Mouse (Mus musculus) cerebellum, adult 2 months (tissue): ENCODE measurements around the gene Oas1g. TPM values are rescaled to one million over a fixed set of nuclear protein-coding genes. Genes with fewer than 3 reads are reported as not detected.
"Not testable (repeated sequence)": the region's sequence is repeated elsewhere in the genome, so short reads cannot be mapped to it uniquely, and the experiment has no call there.

Experiments used
- DNase-seq, 2 experiments: peaks; one replicate each; pipeline ENCODE4 v3.0.0; 2021
- H3K27ac ChIP-seq: fragments of 200-500 bp; 2 replicates; pipeline ENCODE4 v1.5.1; 2012; ENCODE audit warnings: low read length, control low read depth, inconsistent platforms; ENCODE audit not compliant: insufficient read depth
- H3K27me3 ChIP-seq: fragments of 200-500 bp; 2 replicates; pipeline ENCODE4 v1.6.1; 2012; ENCODE audit warnings: inconsistent platforms, mild to moderate bottlenecking, low read length, moderate library complexity; ENCODE audit not compliant: control insufficient read depth, insufficient read depth
- H3K4me1 ChIP-seq: fragments of 200-500 bp; 2 replicates; pipeline ENCODE4 v1.6.1; 2011; ENCODE audit warnings: low read length; ENCODE audit not compliant: control insufficient read depth, insufficient read depth
- H3K4me3 ChIP-seq: fragments of 200-500 bp; replicated peaks from 2 replicates; pipeline ENCODE3; 2011; ENCODE audit warnings: mild to moderate bottlenecking, low read depth, low read length, control low read depth; ENCODE audit not compliant: insufficient read depth
- CTCF ChIP-seq: fragments of 200-500 bp; IDR thresholded peaks from 2 replicates; pipeline ENCODE4 v1.5.1; 2011; ENCODE audit warnings: low read depth, mild to moderate bottlenecking, control low read depth, low read length, moderate library complexity, borderline replicate concordance; ENCODE audit not compliant: insufficient read depth
- POLR2A ChIP-seq: fragments of 200-500 bp; IDR thresholded peaks from 2 replicates; pipeline ENCODE4 v1.6.1; 2011; ENCODE audit warnings: low read length, control low read depth, borderline replicate concordance; ENCODE audit not compliant: insufficient read depth
- WGBS: fragments of 180-500 bp; shearing (Covaris S2); methylation state at CpG from one replicate; pipeline ENCODE4 v1.1.7; 2018; 5-methylcytosine and 5-hydroxymethylcytosine counted together
- polyA plus RNA-seq: library from polyadenylated mRNA; depleted of rRNA; stranded (reverse); fragments of >200 nt; gene quantifications from 2 replicates; pipeline ENCODE4 v1.2.3, GENCODE M21; 2012

Gene Oas1g
- polyA plus RNA-seq, 1 experiment, result 0.47 TPM

DNA sequence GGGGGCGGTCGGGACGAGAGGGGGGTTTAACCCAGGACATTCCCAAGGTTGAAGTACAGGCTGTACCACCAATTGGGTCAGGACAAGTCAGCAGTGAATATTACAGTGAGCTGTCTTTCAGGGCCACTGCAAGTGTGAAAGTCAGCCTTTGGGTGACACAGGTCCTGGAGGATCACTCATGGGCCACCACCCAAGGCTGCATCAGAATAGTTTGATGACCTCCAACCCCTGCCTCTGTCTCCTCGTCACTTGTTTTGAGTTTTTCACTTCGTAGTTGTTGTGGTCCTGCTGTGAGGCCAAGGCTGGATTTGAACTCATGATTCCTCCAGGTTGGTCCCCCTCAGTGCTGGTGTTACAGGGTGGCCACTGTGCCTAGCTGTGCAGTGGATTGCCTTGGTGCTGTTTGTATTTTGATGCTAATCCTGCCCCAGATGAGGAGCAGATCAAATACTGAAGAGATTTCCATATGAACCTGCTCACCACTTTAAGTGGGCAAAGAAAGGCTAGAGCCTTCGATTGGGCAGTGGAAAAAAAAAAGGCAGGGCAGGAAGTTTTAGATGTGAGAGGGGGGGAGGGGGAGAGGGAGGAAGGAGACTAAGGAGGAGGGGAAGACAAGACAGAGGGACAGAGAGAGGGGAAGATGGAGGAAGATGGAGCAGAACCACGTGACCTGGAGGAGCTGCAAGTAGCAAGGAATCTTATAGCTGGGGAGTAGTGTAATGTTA, 20.9 kb upstream of the Oas1g start:
- Histone ChIP-seq H3K4me1 (no peaks in the 10 kb centered on the region; the same call in 1 of the 2 replicates), H3K4me3 (no peak overlapping the region), H3K27ac (no peak overlapping the region), H3K27me3 (no peaks in the 10 kb centered on the region; the same call in 1 of the 2 replicates)
- TF ChIP-seq CTCF (no peak), POLR2A (no peak)
- no peak for DNase-seq
- 65% methylated on average over 7 of the region's 7 CpGs for WGBS

DNA sequence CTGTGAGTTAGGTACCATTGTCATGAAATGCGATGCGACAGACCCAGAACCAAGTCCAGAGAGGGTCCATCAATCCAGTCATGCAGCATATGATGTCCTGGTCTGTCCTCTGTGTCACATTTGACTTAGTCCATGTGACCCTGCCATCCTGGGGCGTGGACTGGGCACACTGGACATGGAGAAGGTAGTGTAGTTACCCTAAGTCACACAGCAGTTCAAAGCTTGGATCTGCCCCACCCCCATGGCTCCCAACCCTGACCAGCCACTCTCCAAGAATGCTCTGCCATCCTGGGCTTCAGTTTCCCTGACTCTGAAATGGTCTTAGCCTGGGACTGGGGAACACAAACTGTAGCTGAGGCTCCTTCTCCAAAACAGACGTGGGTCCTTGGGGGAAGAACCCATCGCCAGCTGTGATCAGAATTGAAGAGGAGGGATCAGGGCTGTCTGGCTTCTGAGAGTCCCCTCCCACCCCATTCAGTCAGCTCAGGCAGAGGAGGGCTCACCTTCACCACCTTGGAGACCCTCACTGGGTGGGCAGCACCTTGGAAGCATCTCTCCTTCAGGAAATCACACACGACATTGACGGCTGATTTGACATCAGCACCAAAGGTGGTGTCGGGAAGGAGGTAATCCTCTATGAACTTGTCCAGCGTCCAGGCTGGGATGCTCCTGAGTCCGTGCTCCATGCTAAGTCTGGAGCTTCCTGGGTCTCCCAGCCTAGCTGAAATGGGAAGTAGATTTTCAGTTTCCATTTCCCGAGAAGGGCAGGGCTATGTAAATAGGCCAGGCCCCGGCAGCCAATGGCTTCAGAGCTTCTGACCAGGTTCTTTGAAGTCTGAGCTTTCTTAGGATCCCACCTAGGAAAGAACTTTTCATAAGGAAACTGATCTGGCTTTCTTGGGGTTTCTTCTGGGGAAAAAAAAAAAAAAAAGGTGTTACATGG, 19.6 kb upstream of the Oas1g start, which contains the start of gene Oas1a:
Gene Oas1a, minus strand, starts transcription at position 731 of the 943 bp plus-strand sequence.
- H3K4me1 ChIP-seq, H3K27ac ChIP-seq, H3K4me3 ChIP-seq, H3K27me3 ChIP-seq, DNase-seq: not testable (repeated sequence)
- 58% methylated on average over 9 of the region's 12 CpGs for WGBS

DNA sequence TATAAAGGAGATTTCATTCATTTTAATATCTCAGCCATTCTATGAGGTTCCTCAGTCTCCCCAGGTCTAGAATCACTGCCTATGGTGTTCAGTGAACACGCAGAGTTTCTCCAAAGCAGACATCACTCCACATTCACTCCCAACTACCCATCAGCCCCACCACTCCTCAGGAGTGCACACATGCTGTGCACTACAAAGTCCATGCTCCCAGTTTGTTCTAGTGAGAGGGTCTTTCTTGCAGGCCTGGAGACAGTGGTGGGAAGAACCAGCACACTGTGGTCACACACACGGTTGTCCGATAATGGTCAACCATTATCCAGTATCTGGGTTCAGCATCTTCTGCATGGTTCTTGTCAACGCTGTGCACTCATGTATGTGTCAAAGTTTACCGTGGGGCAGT, 14.6 kb upstream of the Oas1g start:
- H3K4me1 ChIP-seq, result peaks cover 4% of the 10 kb centered on the region; the same call in 1 of the 2 replicates
- H3K27me3 ChIP-seq, result no peaks in the 10 kb centered on the region
- TF ChIP-seq CTCF (no peak), POLR2A (no peak)
- H3K4me3 ChIP-seq, result no peak overlapping the region
- WGBS, result 93% methylated on average over 5 of the region's 5 CpGs
- no peak overlapping the region for H3K27ac ChIP-seq
- DNase-seq, result no peak

DNA sequence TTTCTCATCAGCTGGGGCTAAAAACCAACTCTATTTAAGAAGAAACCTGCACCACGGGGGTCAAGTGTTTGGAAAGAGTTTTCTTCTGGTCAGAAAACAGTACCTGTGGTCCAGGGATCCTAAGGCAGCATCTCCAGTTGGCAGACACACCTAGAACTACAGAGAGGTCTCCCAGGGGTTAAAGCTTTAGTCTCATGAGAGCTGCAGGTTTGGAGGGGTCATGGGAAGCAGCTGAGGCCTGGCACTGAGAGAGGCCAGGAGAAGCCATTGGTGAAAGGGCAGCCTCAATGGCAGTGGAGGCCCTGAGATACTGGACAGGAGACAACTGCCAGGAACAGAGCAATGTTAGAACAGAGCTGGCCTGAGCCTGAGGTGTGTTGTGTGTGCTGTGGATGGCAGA, 13.3 kb upstream of the Oas1g start:
- H3K4me3 ChIP-seq, result no peak overlapping the region
- H3K27me3 ChIP-seq, result no peaks in the 10 kb centered on the region
- 59% methylated on average over 1 of the region's 1 CpGs for WGBS
- no peak for DNase-seq
- H3K4me1 ChIP-seq, result peaks cover 4% of the 10 kb centered on the region
- TF ChIP-seq POLR2A (no peak), CTCF (no peak)
- no peak overlapping the region for H3K27ac ChIP-seq

DNA sequence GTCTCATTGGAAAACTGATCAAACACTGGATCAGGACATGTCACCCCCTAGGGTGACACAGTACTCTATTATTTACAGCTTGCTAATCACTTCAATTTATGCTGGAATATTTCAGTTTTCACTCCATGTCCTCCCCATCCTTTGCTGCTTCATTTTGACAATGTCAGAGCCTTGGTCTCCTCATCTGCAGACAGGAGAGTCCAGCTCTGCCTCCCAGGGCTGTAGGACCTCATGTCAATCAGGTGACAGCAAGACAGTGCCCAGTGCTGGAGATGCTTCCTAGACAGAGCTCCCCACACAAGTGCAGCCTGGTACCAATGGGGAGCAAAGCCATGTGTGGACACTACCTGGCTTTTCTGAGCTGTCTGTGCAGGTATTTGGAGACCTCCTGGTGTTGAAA, 11.3 kb upstream of the Oas1g start:
- Histone ChIP-seq H3K4me3 (no peak overlapping the region), H3K27me3 (no peaks in the 10 kb centered on the region), H3K27ac (no peak overlapping the region), H3K4me1 (peaks cover 4% of the 10 kb centered on the region)
- TF ChIP-seq CTCF (no peak), POLR2A (no peak)
- DNase-seq, result no peak

DNA sequence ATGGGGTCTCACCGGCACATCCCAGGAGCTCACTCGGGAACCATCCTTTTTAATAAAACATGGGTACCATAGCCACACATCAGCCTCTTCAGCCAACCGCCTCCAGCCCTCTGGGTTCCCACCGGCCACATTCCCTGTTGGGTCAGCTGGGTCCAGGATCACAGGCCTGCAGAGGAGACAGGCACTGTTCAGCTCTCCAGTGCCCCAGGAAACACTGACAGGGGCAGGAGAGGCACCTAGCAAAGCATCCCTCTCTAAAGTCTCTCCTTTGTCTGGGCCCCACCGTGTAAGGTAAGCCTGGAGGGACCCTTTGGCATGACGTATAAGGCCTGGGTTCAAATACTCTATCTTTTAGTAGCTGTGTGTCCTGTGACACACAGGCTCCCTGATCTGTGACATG, 10.9 kb upstream of the Oas1g start:
- 97% methylated on average over 6 of the region's 6 CpGs for WGBS
- no peaks in the 10 kb centered on the region for H3K27me3 ChIP-seq

DNA sequence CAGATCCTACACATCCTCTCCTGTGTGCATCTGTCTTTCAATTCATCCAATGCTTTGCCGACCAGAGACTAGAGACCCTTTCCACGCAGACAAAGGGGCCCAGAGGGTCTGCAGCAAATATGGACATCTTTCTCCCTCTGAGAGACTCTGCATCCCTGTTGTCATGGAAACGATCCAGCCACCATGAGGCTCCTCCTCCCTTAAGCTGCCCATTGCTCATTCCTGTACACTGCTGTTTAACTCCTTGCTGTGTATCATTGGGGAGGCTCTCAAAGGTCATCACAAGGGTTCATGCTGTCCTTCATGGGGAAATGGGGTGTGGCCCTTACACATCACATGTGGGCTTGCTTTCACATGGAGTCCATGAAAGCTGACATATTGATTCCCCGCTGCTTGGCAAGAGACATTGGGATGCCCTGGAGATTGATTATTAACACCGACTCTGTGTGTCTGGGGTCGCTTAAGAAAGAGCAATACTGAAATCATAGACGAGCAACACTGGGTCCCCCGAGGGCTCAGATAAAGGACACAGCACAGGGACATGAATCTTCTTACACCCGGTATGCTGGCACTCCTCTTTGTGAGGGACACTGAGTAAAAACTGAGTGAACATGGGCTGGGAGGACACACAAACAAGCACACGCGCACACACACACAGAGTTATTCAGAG, 8.0 kb upstream of the Oas1g start:
- DNase-seq, result no peak
- 89% methylated on average over 11 of the region's 11 CpGs for WGBS

More for the DNA sequence above, 10.9 kb upstream of the Oas1g start:
- H3K4me3 ChIP-seq, result no peak overlapping the region
- peaks cover 7% of the 10 kb centered on the region for H3K4me1 ChIP-seq
- no peak overlapping the region for H3K27ac ChIP-seq
- no peak for TF ChIP-seq CTCF
- no peak for TF ChIP-seq POLR2A
- DNase-seq, result no peak

DNA sequence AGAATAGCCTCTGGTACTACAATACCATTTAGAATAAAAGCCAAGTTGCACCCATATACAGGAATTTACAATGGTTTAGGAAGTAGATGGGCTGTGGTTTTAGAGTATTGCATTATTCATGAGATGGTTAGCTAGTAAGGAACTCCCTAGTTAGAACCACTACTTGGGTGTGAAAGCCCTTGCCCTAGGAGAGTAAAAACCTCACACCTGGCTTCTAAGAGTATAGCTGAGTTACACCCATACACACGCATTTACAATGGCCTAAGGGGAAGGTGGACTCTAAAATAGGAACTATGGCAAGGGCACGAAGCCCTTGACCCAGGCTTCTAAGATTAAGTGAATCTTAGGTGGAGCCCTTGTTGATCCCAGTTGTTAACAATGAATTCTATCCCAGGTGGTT, 7.3 kb upstream of the Oas1g start:
- H3K4me3 ChIP-seq, DNase-seq, H3K27ac ChIP-seq, H3K27me3 ChIP-seq, H3K4me1 ChIP-seq: not testable (repeated sequence)
- WGBS, result 96% methylated on average over 2 of the region's 2 CpGs

More for the DNA sequence above, 8.0 kb upstream of the Oas1g start:
- Histone ChIP-seq H3K4me1 (peaks cover 8% of the 10 kb centered on the region), H3K27me3 (no peaks in the 10 kb centered on the region), H3K27ac (no peak overlapping the region), H3K4me3 (no peak overlapping the region)
- no peak for TF ChIP-seq CTCF
- TF ChIP-seq POLR2A, result no peak

DNA sequence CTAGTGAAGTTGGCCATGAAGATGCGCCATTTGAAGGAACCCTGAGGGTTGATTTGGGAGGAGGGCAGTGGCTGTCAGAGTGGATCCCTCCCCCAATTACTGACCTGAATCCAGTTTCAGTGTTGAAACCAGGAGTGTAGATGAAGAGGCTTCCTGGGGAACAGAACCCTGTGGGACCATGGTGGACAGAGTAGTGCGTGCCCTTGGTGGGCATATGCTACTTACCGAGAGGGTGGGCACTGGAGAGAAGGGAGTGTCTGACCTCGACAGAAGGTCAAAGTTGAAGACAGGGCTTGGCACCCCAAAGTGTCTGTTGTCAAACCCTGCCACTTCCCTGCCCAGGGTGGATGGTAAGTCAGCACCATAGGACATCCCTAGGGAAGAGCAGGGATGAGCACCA, 6.5 kb upstream of the Oas1g start:
- not testable (repeated sequence) for H3K27ac ChIP-seq, DNase-seq
- 78% methylated on average over 4 of the region's 4 CpGs for WGBS

More for the DNA sequence above, 6.5 kb upstream of the Oas1g start:
- not testable (repeated sequence) for H3K4me1 ChIP-seq, H3K4me3 ChIP-seq, H3K27me3 ChIP-seq
